12 mouse cellular contexts compared by ENCODE assay signal in genomic region chr11:118000565-118001215, GRCm38 (mm10). TPM values are rescaled to one million over a fixed set of nuclear protein-coding genes. Genes with fewer than 3 reads are reported as not detected.
DNase-seq lines count a peak whose midpoint lies in the region; ATAC-seq and TF ChIP-seq lines count a peak whose summit lies in the region.
"Had no signal": no experiment of that assay in that cellular context is flagged by ENCODE, and none has a peak within 500 bp of the region (broad histone marks: within the 10 kb centered on the region; RNA-seq: fewer than 3 reads in every experiment).

No protein-coding gene starts in this region.

- H3K27me3 ChIP-seq in heart, embryonic 11.5 days (ENCODE audit: control insufficient read depth, insufficient read depth, low read length) = no peaks in the 10 kb centered on the region
- no peaks in the 10 kb centered on the region for H3K27me3 ChIP-seq in erythroblast, embryonic 14.5 days (ENCODE audit: control insufficient read depth)
- H3K27me3 ChIP-seq in midbrain, embryonic 13.5 days = no peaks in the 10 kb centered on the region
- H3K27me3 ChIP-seq: kidney, embryonic 15.5 days had no signal

- peak overlapping the region; percentile 7 for H3K4me2 ChIP-seq in heart, embryonic 11.5 days
- no peak overlapping the region for H3K4me2 ChIP-seq in midbrain, embryonic 13.5 days (replicated peaks)
- H3K4me2 ChIP-seq: kidney, embryonic 15.5 days had no signal

- H3K9me3 ChIP-seq in heart, embryonic 11.5 days (replicated peaks; ENCODE audit: control insufficient read depth, low read length) = no peaks in the 10 kb centered on the region
- H3K9me3 ChIP-seq in ES-E14 (ENCODE audit: control insufficient read depth, insufficient read depth, low read depth, low read length) = no peaks in the 10 kb centered on the region
- no peaks in the 10 kb centered on the region for H3K9me3 ChIP-seq in erythroblast, embryonic 14.5 days (ENCODE audit: control insufficient read depth, low read length)
- H3K9me3 ChIP-seq in midbrain, embryonic 13.5 days = no peaks in the 10 kb centered on the region
- H3K9me3 ChIP-seq: kidney, embryonic 15.5 days had no signal

- H3K4me3 ChIP-seq in heart, embryonic 11.5 days (ENCODE audit: low read depth, low read length) = no peak overlapping the region
- no peak overlapping the region for H3K4me3 ChIP-seq in ES-E14 (ENCODE audit: insufficient read depth in 1 of 2, low read depth in 1 of 2, low read length in 2 of 2, poor library complexity in 1 of 2, severe bottlenecking in 1 of 2)
- peak overlapping the region; percentile 48 for H3K4me3 ChIP-seq in erythroblast, embryonic 14.5 days (replicated peaks)
- no peak overlapping the region for H3K4me3 ChIP-seq in midbrain, embryonic 13.5 days (replicated peaks)
- H3K4me3 ChIP-seq: kidney, embryonic 15.5 days had no signal

- WGBS in heart, embryonic 11.5 days (ENCODE audit: insufficient replicate concordance) = 82% methylated on average over 7 of the region's 7 CpGs
- WGBS in midbrain, embryonic 13.5 days = 92% methylated on average over 7 of the region's 7 CpGs

- peak overlapping the region; percentile 82 for H3K27ac ChIP-seq in heart, embryonic 11.5 days (ENCODE audit: low read depth, low read length)
- H3K27ac ChIP-seq in ES-E14 (ENCODE audit: insufficient read depth, low read depth, low read length, poor library complexity, severe bottlenecking) = peak overlapping the region; percentile 17; the same call in 1 of the 2 replicates
- H3K27ac ChIP-seq in midbrain, embryonic 13.5 days = no peak overlapping the region
- H3K27ac ChIP-seq: kidney, embryonic 15.5 days had no signal

- in situ Hi-C loops in ES-E14 (cut with MboI; ENCODE audit: low sequenced_read_pairs in 2 of 2, unreplicated experiment in 2 of 2) = no loop called here

- peaks cover 48% of the 10 kb centered on the region for H3K4me1 ChIP-seq in heart, embryonic 11.5 days (ENCODE audit: control insufficient read depth, insufficient read depth, low read length)
- H3K4me1 ChIP-seq in ES-E14 (ENCODE audit: control insufficient read depth in 2 of 2, insufficient read depth in 2 of 2, low read length in 2 of 2, poor library complexity in 1 of 2) = peaks cover 4 to 20% of the 10 kb centered on the region in 2 experiments; a peak in 3 of 4 replicates
- H3K4me1 ChIP-seq in erythroblast, embryonic 14.5 days (ENCODE audit: control insufficient read depth) = peaks cover 43% of the 10 kb centered on the region
- peaks cover 7% of the 10 kb centered on the region; the same call in 1 of the 2 replicates for H3K4me1 ChIP-seq in midbrain, embryonic 13.5 days (replicated peaks)

- DNase-seq in heart, adult 18-20 months = no peak
- DNase-seq in ES-E14 (ENCODE audit: low read depth, low spot score) = no peak
- peak; percentile 59 to 81 for DNase-seq in spleen, postnatal 10 days (ENCODE audit: low spot score in 2 of 2)
- no peak for DNase-seq in urinary bladder, adult 2 months (ENCODE audit: low spot score)
- no peak for DNase-seq in layer of hippocampus, adult 9-10 months (ENCODE audit: low spot score)
- DNase-seq: embryo, embryonic 11 days; left cerebral cortex, postnatal 4 days; midbrain, embryonic 14.5 days had no signal

- no peak overlapping the region; the same call in 1 of the 2 replicates for H3K9ac ChIP-seq in heart, embryonic 11.5 days (ENCODE audit: low read depth, low read length)
- H3K9ac ChIP-seq in ES-E14 (ENCODE audit: insufficient read depth, low read depth, low read length, poor library complexity, severe bottlenecking) = no peak overlapping the region
- H3K9ac ChIP-seq in midbrain, embryonic 13.5 days (replicated peaks) = no peak overlapping the region
- H3K9ac ChIP-seq: kidney, embryonic 15.5 days had no signal

- ATAC-seq in heart, embryonic 11.5 days (replicated peaks; ENCODE audit: insufficient number of reproducible peaks, low FRiP score, low TSS enrichment) = peak; percentile 77
- no peak for ATAC-seq in midbrain, embryonic 13.5 days

- peaks cover 17% of the 10 kb centered on the region for H3K36me3 ChIP-seq in heart, embryonic 11.5 days (ENCODE audit: control insufficient read depth, insufficient read depth, low read length)
- peaks cover 60% of the 10 kb centered on the region for H3K36me3 ChIP-seq in ES-E14 (ENCODE audit: control insufficient read depth, insufficient read depth, low read length, poor library complexity, severe bottlenecking)
- peaks cover 84% of the 10 kb centered on the region for H3K36me3 ChIP-seq in erythroblast, embryonic 14.5 days (ENCODE audit: control insufficient read depth)
- H3K36me3 ChIP-seq in midbrain, embryonic 13.5 days = peaks cover 73% of the 10 kb centered on the region

TF ChIP-seq in ES-E14, 5 proteins besides CTCF, POLR2A, EP300 and RAD21:
- TF ChIP-seq ZNF384 (IDR thresholded peaks at IDR 0.05; ENCODE audit: low read depth, low read length) (no peak), ZC3H11A (IDR thresholded peaks at IDR 0.05; ENCODE audit: borderline replicate concordance, low read depth, low read length) (no peak), HCFC1 (IDR thresholded peaks at IDR 0.05; ENCODE audit: borderline replicate concordance, insufficient read depth, low read length) (no peak), MAFK (IDR thresholded peaks at IDR 0.05; ENCODE audit: insufficient read depth, low read depth, low read length) (no peak; the same call in 1 of the 2 replicates), CHD2 (IDR thresholded peaks at IDR 0.05; ENCODE audit: low read depth, low read length) (no peak)

RNA-seq across cellular contexts. Expression of gene Pgs1, which starts 14.6 kb away (rescaled TPM):
- 26.5 and 27.4 TPM in 2 replicates for polyA plus RNA-seq in heart, embryonic 11.5 days (2014; fragmentation: Nextera tagmentation; extraction: Ambion mirVana)
- total RNA-seq in heart, adult 18-20 months (2021) = 10 to 100 TPM; 17.0 to 18.8 TPM
- 95.2 and 101 TPM in 2 replicates for total RNA-seq in ES-E14 (2012; rRNA removed)
- 2.6 and 2.8 TPM in 2 replicates for polyA plus RNA-seq in erythroblast, embryonic 14.5 days (2012)
- polyA plus RNA-seq in urinary bladder, adult 2 months (2012; rRNA removed) = 24.6 and 31.2 TPM in 2 replicates
- polyA plus RNA-seq in midbrain, embryonic 13.5 days (2015; fragmentation: Nextera tagmentation; extraction: Ambion mirVana) = 46.0 and 50.8 TPM in 2 replicates

RNA-seq across cellular contexts. Expression of gene Socs3, which starts 30.8 kb away (rescaled TPM):
- polyA plus RNA-seq in heart, embryonic 11.5 days (2014; fragmentation: Nextera tagmentation; extraction: Ambion mirVana) = 3.6 and 4.5 TPM in 2 replicates
- 1 to 10 TPM; 3.2 to 3.5 TPM for total RNA-seq in heart, adult 18-20 months (2021)
- total RNA-seq in ES-E14 (2012; rRNA removed) = 69.8 and 78.6 TPM in 2 replicates
- 1.9 and 2.0 TPM in 2 replicates for polyA plus RNA-seq in erythroblast, embryonic 14.5 days (2012)
- polyA plus RNA-seq in urinary bladder, adult 2 months (2012; rRNA removed) = 7.8 and 9.8 TPM in 2 replicates
- polyA plus RNA-seq in midbrain, embryonic 13.5 days (2015; fragmentation: Nextera tagmentation; extraction: Ambion mirVana) = 8.3 and 9.3 TPM in 2 replicates

Comparison
In these comparisons a context has a peak if more than half of its experiments do, and no peak if none do; other contexts are left out.
1. DNase-seq: peak in spleen, postnatal 10 days (2 of 2); none in heart, adult 18-20 months (0 of 2), ES-E14 (single experiment), urinary bladder, adult 2 months (single experiment) and layer of hippocampus, adult 9-10 months (single experiment).